8 mouse cellular contexts compared by ENCODE assay signal in genomic region chr11:8589226-8589905, GRCm38 (mm10).
DNase-seq lines count a peak whose midpoint lies in the region; ATAC-seq and TF ChIP-seq lines count a peak whose summit lies in the region.

No protein-coding gene starts in this region.

- no peak for TF ChIP-seq EP300 in stomach, postnatal 0 days (optimal IDR thresholded peaks at IDR 0.05)

- H3K36me3 ChIP-seq in hindbrain, postnatal 0 days (ENCODE audit: insufficient read depth, low read length): no peaks in the 10 kb centered on the region
- H3K36me3 ChIP-seq in hindbrain, embryonic 16.5 days (ENCODE audit: control insufficient read depth, insufficient read depth, low read length): no peaks in the 10 kb centered on the region
- H3K36me3 ChIP-seq in stomach, postnatal 0 days (ENCODE audit: control insufficient read depth, insufficient read depth, low read length): no peaks in the 10 kb centered on the region
- no peaks in the 10 kb centered on the region for H3K36me3 ChIP-seq in midbrain, embryonic 13.5 days

- H3K27me3 ChIP-seq in hindbrain, postnatal 0 days (ENCODE audit: insufficient read depth, low read length): no peaks in the 10 kb centered on the region
- H3K27me3 ChIP-seq in hindbrain, embryonic 16.5 days (replicated peaks; ENCODE audit: control insufficient read depth, insufficient read depth, low read length): no peaks in the 10 kb centered on the region
- H3K27me3 ChIP-seq in stomach, postnatal 0 days (ENCODE audit: control insufficient read depth, insufficient read depth, low read length): no peaks in the 10 kb centered on the region
- H3K27me3 ChIP-seq in midbrain, embryonic 13.5 days: no peaks in the 10 kb centered on the region

- no peak overlapping the region for H3K4me2 ChIP-seq in hindbrain, postnatal 0 days (ENCODE audit: low read depth, low read length)
- H3K4me2 ChIP-seq in hindbrain, embryonic 16.5 days (ENCODE audit: low read length): no peak overlapping the region
- no peak overlapping the region for H3K4me2 ChIP-seq in stomach, postnatal 0 days (replicated peaks; ENCODE audit: low read depth)
- H3K4me2 ChIP-seq in midbrain, embryonic 13.5 days (replicated peaks): no peak overlapping the region

- no peaks in the 10 kb centered on the region for H3K9me3 ChIP-seq in hindbrain, postnatal 0 days (ENCODE audit: low read length)
- H3K9me3 ChIP-seq in hindbrain, embryonic 16.5 days (ENCODE audit: control insufficient read depth, low read length): no peaks in the 10 kb centered on the region
- H3K9me3 ChIP-seq in stomach, postnatal 0 days (ENCODE audit: control insufficient read depth, low read length): no peaks in the 10 kb centered on the region
- H3K9me3 ChIP-seq in midbrain, embryonic 13.5 days: no peaks in the 10 kb centered on the region

- H3K9ac ChIP-seq in hindbrain, postnatal 0 days (replicated peaks; ENCODE audit: low read length): no peak overlapping the region
- no peak overlapping the region for H3K9ac ChIP-seq in hindbrain, embryonic 16.5 days (ENCODE audit: low read depth, low read length)
- no peak overlapping the region for H3K9ac ChIP-seq in stomach, postnatal 0 days (ENCODE audit: low read length)
- H3K9ac ChIP-seq in midbrain, embryonic 13.5 days (replicated peaks): no peak overlapping the region

- ATAC-seq in hindbrain, postnatal 0 days: no peak
- ATAC-seq in hindbrain, embryonic 16.5 days: no peak
- no peak for ATAC-seq in stomach, postnatal 0 days (ENCODE audit: low FRiP score, low TSS enrichment)
- ATAC-seq in midbrain, embryonic 13.5 days: no peak

- no peak overlapping the region for H3K4me3 ChIP-seq in hindbrain, postnatal 0 days (ENCODE audit: low read length)
- H3K4me3 ChIP-seq in hindbrain, embryonic 16.5 days (ENCODE audit: low read length): no peak overlapping the region
- no peak overlapping the region for H3K4me3 ChIP-seq in brown adipose tissue, adult 24 weeks (ENCODE audit: insufficient read depth, low read depth, low read length)
- H3K4me3 ChIP-seq in stomach, postnatal 0 days (ENCODE audit: low read depth, low read length): no peak overlapping the region
- no peak overlapping the region for H3K4me3 ChIP-seq in midbrain, embryonic 13.5 days (replicated peaks)

- H3K4me1 ChIP-seq in hindbrain, postnatal 0 days (ENCODE audit: insufficient read depth, low read length): 0 out of 2 replicates have a peak, but pooled peaks cover 5% of the 10 kb centered on the region
- no peaks in the 10 kb centered on the region for H3K4me1 ChIP-seq in hindbrain, embryonic 16.5 days (ENCODE audit: control insufficient read depth, insufficient read depth, low read depth, low read length)
- no peaks in the 10 kb centered on the region for H3K4me1 ChIP-seq in brown adipose tissue, adult 24 weeks (ENCODE audit: control insufficient read depth, insufficient read depth, insufficient read length, low read length)
- 0 out of 2 replicates have a peak, but pooled peaks cover 3% of the 10 kb centered on the region for H3K4me1 ChIP-seq in stomach, postnatal 0 days (replicated peaks; ENCODE audit: control insufficient read depth, insufficient read depth)
- H3K4me1 ChIP-seq in midbrain, embryonic 13.5 days (replicated peaks): peaks cover 8% of the 10 kb centered on the region; the same call in 1 of the 2 replicates

- TF ChIP-seq CTCF in hindbrain, postnatal 0 days (IDR thresholded peaks at IDR 0.05; ENCODE audit: low read depth): no peak
- no peak for TF ChIP-seq CTCF in stomach, postnatal 0 days (IDR thresholded peaks at IDR 0.05; ENCODE audit: low read depth)

- no peak overlapping the region for H3K27ac ChIP-seq in hindbrain, postnatal 0 days
- no peak overlapping the region for H3K27ac ChIP-seq in hindbrain, embryonic 16.5 days (ENCODE audit: low read depth, low read length)
- H3K27ac ChIP-seq in brown adipose tissue, adult 24 weeks (replicated peaks; ENCODE audit: low read depth, low read length): peak overlapping the region; percentile 64
- peak overlapping the region; percentile 40 for H3K27ac ChIP-seq in stomach, postnatal 0 days (replicated peaks)
- H3K27ac ChIP-seq in midbrain, embryonic 13.5 days: no peak overlapping the region

- peak; percentile 17 for DNase-seq in hindbrain, postnatal 0 days (ENCODE audit: low spot score)
- peak; percentile 46 for DNase-seq in layer of hippocampus, adult 9-10 months (ENCODE audit: low spot score)
- DNase-seq in lung, postnatal 10 days: peak; percentile 47
- no peak for DNase-seq in stomach, postnatal 0 days (ENCODE audit: low spot score)
- DNase-seq in thymus, adult 18-20 months: no peak

- WGBS in hindbrain, postnatal 0 days: 66% methylated on average over 9 of the region's 9 CpGs
- WGBS in hindbrain, embryonic 16.5 days: 65% methylated on average over 9 of the region's 9 CpGs
- 39% methylated on average over 9 of the region's 9 CpGs for WGBS in stomach, postnatal 0 days
- 68% methylated on average over 9 of the region's 9 CpGs for WGBS in midbrain, embryonic 13.5 days

Comparison
In these comparisons a context has a peak if more than half of its experiments do, and no peak if none do; other contexts are left out.
1. DNase-seq: peak in hindbrain, postnatal 0 days (single experiment), layer of hippocampus, adult 9-10 months (single experiment) and lung, postnatal 10 days (single experiment); none in stomach, postnatal 0 days (single experiment) and thymus, adult 18-20 months (0 of 2).
2. H3K27ac ChIP-seq: peak in brown adipose tissue, adult 24 weeks (single experiment) and stomach, postnatal 0 days (single experiment); none in hindbrain, postnatal 0 days (single experiment), hindbrain, embryonic 16.5 days (single experiment) and midbrain, embryonic 13.5 days (single experiment).